Mouse (Mus musculus) forebrain, embryonic 15.5 days (tissue): ENCODE data around the gene Ano10. TPM values are rescaled to one million over a fixed set of nuclear protein-coding genes. Genes with fewer than 3 reads are reported as not detected.

Source experiments
- ATAC-seq: fragments of 200-750 bp; cut with Nextera tagmentation; replicated peaks from 2 replicates; pipeline ENCODE4 v1.8.0; 2017; ENCODE audit warnings: mild to moderate bottlenecking, moderate TSS enrichment, moderate library complexity
- H3K27ac ChIP-seq: fragments of 300-500 bp; sonication (generic); replicated peaks from 2 replicates; pipeline ENCODE4 v1.5.1; 2015; ENCODE audit warnings: mild to moderate bottlenecking, inconsistent platforms
- H3K27me3 ChIP-seq: fragments of 300-500 bp; sonication (generic); 2 replicates; pipeline ENCODE4 v1.6.1; 2015; ENCODE audit warnings: inconsistent platforms
- H3K36me3 ChIP-seq: fragments of 300-500 bp; sonication (generic); 2 replicates; pipeline ENCODE4 v1.6.1; 2015; ENCODE audit warnings: mild to moderate bottlenecking, inconsistent platforms
- H3K4me1 ChIP-seq: fragments of 300-500 bp; sonication (generic); 2 replicates; pipeline ENCODE4 v1.6.1; 2015; ENCODE audit warnings: inconsistent platforms
- H3K4me2 ChIP-seq: fragments of 300-500 bp; sonication (generic); replicated peaks from 2 replicates; pipeline ENCODE4 v1.6.1; 2015; ENCODE audit warnings: mild to moderate bottlenecking, inconsistent platforms
- H3K4me3 ChIP-seq: fragments of 300-500 bp; sonication (generic); 2 replicates; pipeline ENCODE4 v1.5.1; 2015; ENCODE audit warnings: mild to moderate bottlenecking, inconsistent platforms
- H3K9ac ChIP-seq: fragments of 300-500 bp; sonication (generic); replicated peaks from 2 replicates; pipeline ENCODE4 v1.6.1; 2015; ENCODE audit warnings: mild to moderate bottlenecking, inconsistent platforms
- H3K9me3 ChIP-seq: fragments of 300-500 bp; sonication (generic); 2 replicates; pipeline ENCODE4 v1.6.1; 2016; ENCODE audit warnings: inconsistent platforms
- WGBS: fragments of 180-500 bp; shearing (Covaris S2); methylation state at CpG from one replicate; pipeline ENCODE4 v1.1.7; 2015; ENCODE audit warnings: mixed read lengths; 5-methylcytosine and 5-hydroxymethylcytosine counted together
- polyA plus RNA-seq: library from polyadenylated mRNA; unstranded; fragments of >200 nt; fragmentation: Nextera tagmentation; extraction: Ambion mirVana; gene quantifications from 2 replicates; pipeline ENCODE4 v1.2.1, GENCODE M21; 2015

Gene Ano10
- polyA plus RNA-seq, 1 experiment from 2014 or later: 35.2 TPM

DNA sequence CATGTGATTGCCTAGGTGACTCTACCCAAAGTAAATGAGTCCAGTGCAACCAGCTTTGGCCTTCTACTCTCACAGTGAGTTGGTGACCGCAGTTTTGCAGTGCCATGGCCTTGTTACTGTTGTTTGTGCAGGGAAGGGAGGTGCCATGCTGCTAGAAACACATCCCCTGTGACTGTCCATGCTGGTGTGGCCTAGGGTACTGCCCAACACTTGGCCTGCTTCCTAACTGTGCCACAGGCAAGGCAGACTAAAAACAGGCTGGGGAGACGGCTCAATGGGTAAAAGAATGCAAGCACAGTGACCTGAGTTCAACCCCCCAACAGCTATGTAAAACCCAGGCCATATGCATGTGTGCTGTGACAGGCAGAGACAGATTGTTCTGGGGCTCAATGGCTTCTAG, 74.3 kb downstream of the Ano10 start:
- 74% methylated on average over 2 of the region's 2 CpGs for WGBS
- Histone ChIP-seq H3K27me3 (no peaks in the 10 kb centered on the region), H3K4me3 (no peak overlapping the region), H3K9me3 (no peaks in the 10 kb centered on the region), H3K4me2 (no peak overlapping the region), H3K27ac (no peak overlapping the region), H3K9ac (no peak overlapping the region), H3K4me1 (peaks cover 12% of the 10 kb centered on the region), H3K36me3 (no peaks in the 10 kb centered on the region)
- ATAC-seq: no peak

DNA sequence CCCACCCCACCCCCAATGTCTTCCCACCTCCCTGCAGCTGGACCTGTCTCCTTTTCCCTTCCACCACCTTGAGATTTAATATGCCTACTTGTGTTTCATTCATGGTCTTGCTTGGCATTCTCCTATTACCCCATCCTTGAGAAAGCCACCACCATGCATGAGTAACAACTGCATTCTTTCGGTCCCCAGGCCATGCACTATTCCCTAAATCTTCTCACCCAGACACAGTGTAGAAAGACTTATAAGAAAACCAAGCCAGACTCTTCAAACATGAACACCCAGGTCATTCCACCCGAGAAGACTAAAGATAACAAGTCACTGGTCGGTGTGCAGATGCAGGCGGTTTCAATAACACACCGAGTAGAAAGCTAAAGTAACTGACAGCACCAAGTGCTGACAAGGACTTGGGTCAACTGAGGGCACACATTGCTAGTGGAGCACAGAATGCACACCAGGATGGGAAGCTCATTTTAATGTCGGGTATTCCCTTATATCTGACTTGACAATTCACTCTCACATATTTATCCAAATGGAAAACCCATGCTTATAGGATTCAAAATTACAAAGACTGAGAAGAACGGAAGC, 77.2 kb downstream of the Ano10 start:
- Histone ChIP-seq H3K9ac (no peak overlapping the region), H3K4me1 (no peaks in the 10 kb centered on the region), H3K27ac (no peak overlapping the region), H3K36me3 (no peaks in the 10 kb centered on the region), H3K4me3 (no peak overlapping the region), H3K27me3 (no peaks in the 10 kb centered on the region), H3K9me3 (no peaks in the 10 kb centered on the region), H3K4me2 (no peak overlapping the region)
- WGBS: 91% methylated on average over 7 of the region's 7 CpGs
- no peak for ATAC-seq

DNA sequence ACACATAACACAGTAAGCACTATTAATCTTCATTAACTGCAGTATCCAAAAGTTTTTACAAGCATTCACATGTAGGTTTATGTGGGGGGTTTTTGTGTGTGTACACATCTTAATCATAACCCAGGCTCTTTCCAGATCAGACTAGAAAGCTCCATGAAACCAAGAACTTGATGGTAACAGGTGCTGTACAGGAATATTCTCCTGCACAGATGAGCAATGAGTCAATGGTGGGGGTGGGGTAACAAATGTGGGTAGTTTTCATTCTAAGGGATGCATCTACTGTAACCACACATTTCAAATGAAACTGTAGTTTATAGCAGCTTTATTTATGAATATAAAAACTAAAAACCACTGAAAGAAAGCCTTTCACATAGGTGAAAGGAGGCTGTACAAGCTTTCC, 79.1 kb downstream of the Ano10 start:
- Histone ChIP-seq H3K4me3 (no peak overlapping the region), H3K4me2 (no peak overlapping the region), H3K9me3 (no peaks in the 10 kb centered on the region), H3K27me3 (no peaks in the 10 kb centered on the region), H3K36me3 (no peaks in the 10 kb centered on the region), H3K27ac (no peak overlapping the region), H3K4me1 (no peaks in the 10 kb centered on the region), H3K9ac (no peak overlapping the region)
- ATAC-seq: no peak

DNA sequence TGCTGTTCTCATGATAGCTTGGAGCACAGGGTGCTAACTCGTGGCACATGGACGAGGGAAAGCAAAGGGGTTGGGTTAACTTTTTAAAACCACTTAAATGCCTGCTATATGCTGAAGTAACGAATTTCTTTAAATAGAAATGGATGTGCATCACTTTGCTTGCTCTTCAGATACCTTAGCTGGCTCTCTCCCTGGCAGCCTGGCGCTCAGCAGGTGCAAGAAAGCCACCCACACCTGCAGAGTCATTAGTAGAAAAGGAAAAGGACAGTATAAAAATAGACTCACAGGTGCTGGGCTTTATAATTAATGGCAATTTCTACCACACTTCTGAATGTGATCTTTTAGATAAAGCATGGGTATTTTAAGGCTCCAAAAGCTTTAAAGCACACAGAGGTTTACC, 85.9 kb downstream of the Ano10 start:
- 67% methylated on average over 4 of the region's 4 CpGs for WGBS
- no peak for ATAC-seq
- Histone ChIP-seq H3K36me3 (no peaks in the 10 kb centered on the region), H3K4me1 (peaks cover 7% of the 10 kb centered on the region), H3K4me3 (no peak overlapping the region), H3K4me2 (no peak overlapping the region), H3K9me3 (no peaks in the 10 kb centered on the region), H3K27ac (no peak overlapping the region), H3K27me3 (no peaks in the 10 kb centered on the region), H3K9ac (no peak overlapping the region)

DNA sequence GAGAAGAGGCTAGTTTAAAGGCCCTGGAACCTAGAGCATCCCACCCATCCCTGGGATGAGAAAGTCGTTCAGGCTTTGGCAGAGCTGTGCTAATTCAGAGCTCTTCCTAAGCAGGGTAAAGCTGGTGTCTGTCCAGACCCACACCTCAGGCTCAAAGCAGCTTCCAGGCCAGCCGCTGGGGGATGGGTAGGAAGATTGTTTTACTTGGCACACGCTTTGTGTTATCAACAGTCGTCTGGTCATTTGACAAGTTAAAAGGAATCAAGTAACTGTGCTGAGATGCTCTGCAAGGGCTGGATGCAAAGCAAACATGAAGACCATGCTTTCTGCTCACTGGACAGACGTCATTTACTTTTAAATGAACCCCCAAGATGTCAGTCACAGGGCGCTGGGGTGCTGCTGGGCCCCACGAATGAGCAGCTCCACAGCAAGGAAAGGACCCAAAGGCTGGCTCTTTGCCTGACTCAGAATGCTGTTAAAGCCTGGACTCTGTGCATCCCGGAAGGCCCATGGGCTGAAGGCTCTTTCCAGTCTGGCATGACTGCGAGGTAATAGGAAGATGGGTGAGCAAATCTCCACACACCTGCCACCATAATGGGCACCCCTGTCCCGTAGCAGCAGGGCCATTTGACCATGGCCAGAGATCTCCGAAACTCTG, 88.6 kb downstream of the Ano10 start:
- Histone ChIP-seq H3K27ac (no peak overlapping the region), H3K36me3 (no peaks in the 10 kb centered on the region), H3K4me3 (no peak overlapping the region), H3K9me3 (no peaks in the 10 kb centered on the region), H3K4me1 (peaks cover 7% of the 10 kb centered on the region), H3K27me3 (no peaks in the 10 kb centered on the region), H3K9ac (no peak overlapping the region), H3K4me2 (no peak overlapping the region)
- ATAC-seq: no peak
- 64% methylated on average over 11 of the region's 11 CpGs for WGBS

DNA sequence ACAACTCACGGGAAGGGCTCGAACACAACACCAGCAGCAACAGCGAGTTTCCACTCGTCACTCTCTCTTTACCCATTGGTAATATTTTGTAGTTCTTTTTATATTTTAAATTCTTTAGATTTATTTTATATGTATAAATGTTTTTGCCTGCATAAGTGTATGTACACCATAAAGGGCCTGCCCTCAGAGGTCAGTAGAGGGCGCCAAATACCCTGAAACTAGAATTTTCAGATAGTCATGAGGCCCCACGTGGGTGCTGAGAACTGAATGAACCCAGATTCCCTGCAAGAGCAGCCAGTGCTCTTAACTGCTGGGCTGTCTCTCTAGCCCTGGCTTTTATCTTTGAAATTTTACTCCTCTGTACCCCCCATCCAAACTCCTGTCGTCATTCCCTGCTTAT, 89.7 kb downstream of the Ano10 start:
- WGBS: 72% methylated on average over 7 of the region's 7 CpGs
- ATAC-seq: no peak
- Histone ChIP-seq H3K36me3 (no peaks in the 10 kb centered on the region), H3K27me3 (no peaks in the 10 kb centered on the region), H3K9ac (no peak overlapping the region), H3K4me1 (peaks cover 7% of the 10 kb centered on the region), H3K4me3 (no peak overlapping the region), H3K4me2 (no peak overlapping the region), H3K9me3 (no peaks in the 10 kb centered on the region), H3K27ac (no peak overlapping the region)

DNA sequence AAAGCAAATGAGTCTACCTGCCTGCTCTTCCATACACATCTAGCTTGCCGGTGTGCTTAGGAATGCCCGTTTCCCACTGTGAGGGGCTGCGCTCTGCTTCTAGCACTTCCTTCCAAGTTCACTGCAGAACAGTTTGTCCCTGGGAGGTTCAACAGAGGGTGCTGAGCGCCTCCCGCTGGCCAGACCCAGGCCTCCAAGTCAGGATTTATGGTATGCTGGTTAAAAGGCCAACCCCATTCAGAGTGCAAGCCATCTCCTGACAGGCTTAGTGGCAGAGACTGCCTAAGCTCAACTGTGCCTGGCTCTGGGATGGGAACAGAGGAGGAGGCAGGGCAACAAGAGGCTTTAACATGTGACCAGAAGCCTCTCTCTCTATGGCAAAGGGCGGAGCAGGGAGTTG, 95.0 kb downstream of the Ano10 start:
- no peaks in the 10 kb centered on the region for H3K36me3 ChIP-seq
- WGBS: 37% methylated on average over 6 of the region's 6 CpGs
- no peak overlapping the region for H3K9ac ChIP-seq
- H3K4me3 ChIP-seq: no peak overlapping the region
- H3K4me1 ChIP-seq: no peaks in the 10 kb centered on the region
- H3K4me2 ChIP-seq: no peak overlapping the region
- no peaks in the 10 kb centered on the region for H3K27me3 ChIP-seq
- no peak for ATAC-seq
- H3K9me3 ChIP-seq: no peaks in the 10 kb centered on the region
- no peak overlapping the region for H3K27ac ChIP-seq

DNA sequence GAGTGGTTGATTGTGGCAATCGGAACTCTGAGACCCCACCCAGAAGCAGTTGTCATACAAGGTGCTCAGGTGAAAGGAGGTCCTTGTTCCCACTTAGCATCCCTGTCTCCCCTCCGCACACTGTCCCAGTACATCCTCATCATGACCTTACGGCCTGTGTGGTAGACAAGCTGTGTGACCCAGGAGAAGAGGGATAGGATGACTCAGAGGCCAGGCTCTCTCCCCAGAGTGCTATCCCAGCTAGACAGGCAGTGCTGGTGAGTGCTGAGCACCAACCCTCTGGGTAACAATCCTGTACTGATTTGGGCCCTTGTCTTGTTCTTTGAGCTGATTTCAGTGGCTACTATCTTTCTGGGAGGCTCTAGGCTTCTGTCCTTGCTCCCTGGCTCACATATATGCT, 95.6 kb downstream of the Ano10 start:
- ATAC-seq: no peak
- Histone ChIP-seq H3K9ac (no peak overlapping the region), H3K4me2 (no peak overlapping the region), H3K27ac (no peak overlapping the region), H3K4me1 (peaks cover 3% of the 10 kb centered on the region), H3K27me3 (no peaks in the 10 kb centered on the region), H3K36me3 (no peaks in the 10 kb centered on the region), H3K9me3 (no peaks in the 10 kb centered on the region), H3K4me3 (no peak overlapping the region)
- 95% methylated on average over 3 of the region's 3 CpGs for WGBS

DNA sequence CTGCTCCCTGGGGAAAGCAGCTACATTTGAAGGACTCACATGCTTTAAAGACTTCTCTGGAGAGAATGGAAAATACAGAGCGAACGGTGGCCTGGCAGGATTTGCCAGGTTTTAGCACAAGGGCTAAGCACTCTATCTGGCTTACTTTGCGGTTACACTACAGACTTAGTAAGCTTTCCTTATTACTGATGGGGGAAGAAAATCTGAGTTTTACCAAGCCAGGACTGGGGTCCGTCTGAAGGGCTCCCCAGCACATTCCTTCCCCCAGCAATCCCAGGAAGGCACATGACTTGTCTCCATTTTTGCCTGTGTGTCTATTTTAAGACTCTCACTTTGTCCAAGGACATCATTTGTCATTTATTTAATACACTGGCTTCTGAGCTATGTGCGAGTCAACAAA, 97.2 kb downstream of the Ano10 start:
- H3K36me3 ChIP-seq: no peaks in the 10 kb centered on the region
- no peaks in the 10 kb centered on the region for H3K9me3 ChIP-seq
- H3K4me3 ChIP-seq: no peak overlapping the region
- H3K27ac ChIP-seq: no peak overlapping the region
- ATAC-seq: no peak
- H3K27me3 ChIP-seq: no peaks in the 10 kb centered on the region
- H3K9ac ChIP-seq: no peak overlapping the region
- peaks cover 15% of the 10 kb centered on the region for H3K4me1 ChIP-seq
- H3K4me2 ChIP-seq: no peak overlapping the region
- 88% methylated on average over 5 of the region's 5 CpGs for WGBS

DNA sequence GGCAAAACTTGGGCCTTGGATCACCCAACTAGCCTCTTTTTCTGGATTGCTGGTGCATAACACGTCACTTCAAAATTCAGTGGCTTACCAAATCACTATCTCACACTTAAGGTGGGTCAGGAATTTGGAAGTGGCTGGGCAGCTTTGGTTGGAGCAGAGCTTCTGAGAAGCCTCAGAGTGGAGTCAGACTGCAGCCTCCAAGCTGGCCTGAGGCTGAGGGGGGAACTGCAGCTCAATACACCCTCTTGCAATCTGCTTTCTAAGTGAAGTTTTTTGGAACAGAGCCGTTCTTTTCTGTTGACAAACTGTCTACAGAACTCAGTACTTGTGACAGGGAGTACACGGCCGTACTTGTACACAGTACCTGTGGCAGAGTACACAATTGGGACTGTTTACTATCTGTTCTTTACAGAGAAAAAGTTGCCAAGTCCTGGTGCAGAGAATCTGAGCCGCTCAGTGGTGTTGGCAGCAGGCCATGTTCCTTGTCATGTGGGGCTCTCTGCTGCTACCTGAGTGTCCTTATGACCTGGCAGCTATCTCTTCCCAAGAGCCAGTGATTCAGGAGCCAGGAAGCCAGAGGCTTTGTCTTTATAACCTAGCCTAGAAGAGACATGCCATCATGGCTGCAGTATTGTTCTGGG, 99.1 kb downstream of the Ano10 start:
- 67% methylated on average over 5 of the region's 5 CpGs for WGBS

DNA sequence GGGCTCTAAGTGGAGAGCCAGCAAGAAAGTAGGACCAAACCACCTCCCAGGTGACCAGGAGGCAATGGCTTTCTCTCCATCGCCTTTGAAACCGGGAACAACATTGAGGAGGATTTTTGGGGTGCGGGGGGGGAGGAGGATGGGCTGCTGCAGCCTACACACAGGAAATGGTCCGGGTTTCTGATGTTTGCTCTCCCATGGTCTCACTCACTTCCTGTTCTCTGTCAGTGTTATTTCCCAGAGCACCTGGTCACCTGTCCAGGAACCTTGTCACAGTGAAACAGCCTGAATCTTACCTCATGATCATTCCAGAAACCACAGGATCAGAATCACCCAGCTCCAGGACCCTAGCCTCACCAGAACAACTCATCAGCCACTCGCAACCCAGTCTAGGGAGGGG, 100.4 kb downstream of the Ano10 start:
- WGBS: 93% methylated on average over 5 of the region's 5 CpGs
- H3K27me3 ChIP-seq: no peaks in the 10 kb centered on the region
- H3K9me3 ChIP-seq: no peaks in the 10 kb centered on the region
- H3K9ac ChIP-seq: no peak overlapping the region
- ATAC-seq: no peak
- peak overlapping the region; percentile 31; the same call in 1 of the 2 replicates for H3K27ac ChIP-seq
- no peak overlapping the region for H3K4me2 ChIP-seq
- H3K4me3 ChIP-seq: no peak overlapping the region
- peaks cover 15% of the 10 kb centered on the region for H3K4me1 ChIP-seq
- H3K36me3 ChIP-seq: no peaks in the 10 kb centered on the region

More for the DNA sequence above, 99.1 kb downstream of the Ano10 start:
- H3K27me3 ChIP-seq: no peaks in the 10 kb centered on the region
- H3K9me3 ChIP-seq: no peaks in the 10 kb centered on the region
- H3K27ac ChIP-seq: no peak overlapping the region
- H3K36me3 ChIP-seq: no peaks in the 10 kb centered on the region
- H3K4me3 ChIP-seq: no peak overlapping the region
- no peak overlapping the region for H3K9ac ChIP-seq
- no peak overlapping the region for H3K4me2 ChIP-seq
- peaks cover 15% of the 10 kb centered on the region for H3K4me1 ChIP-seq
- ATAC-seq: no peak

DNA sequence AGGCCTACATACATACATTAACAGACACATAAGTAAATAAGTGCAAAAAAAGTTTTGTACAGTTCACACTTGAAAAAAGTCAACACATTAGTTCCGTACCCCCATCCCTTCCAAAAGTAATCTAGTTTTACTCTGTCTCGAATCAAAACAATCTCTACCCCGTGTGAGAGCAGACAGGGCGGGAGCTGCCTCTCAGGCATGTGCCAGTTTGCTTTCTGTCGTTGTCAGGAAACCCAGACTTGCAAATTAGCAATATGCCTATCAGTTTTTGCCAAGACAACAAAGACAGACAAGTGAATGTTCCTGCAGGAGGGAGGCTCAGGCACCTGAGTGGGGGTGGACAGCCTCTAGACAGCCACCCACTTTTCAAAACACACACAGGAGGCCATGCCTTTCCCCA, 100.9 kb downstream of the Ano10 start:
- ATAC-seq: peak; percentile 73; the same call in 1 of the 2 replicates
- Histone ChIP-seq H3K4me3 (no peak overlapping the region), H3K36me3 (no peaks in the 10 kb centered on the region), H3K9me3 (no peaks in the 10 kb centered on the region), H3K4me1 (peaks cover 15% of the 10 kb centered on the region), H3K9ac (no peak overlapping the region), H3K4me2 (no peak overlapping the region), H3K27me3 (no peaks in the 10 kb centered on the region), H3K27ac (peak overlapping the region; percentile 31; the same call in 1 of the 2 replicates)
- WGBS: 48% methylated on average over 5 of the region's 5 CpGs
